ENCODE assay signal across 26 mouse cellular contexts in the genomic region with DNA sequence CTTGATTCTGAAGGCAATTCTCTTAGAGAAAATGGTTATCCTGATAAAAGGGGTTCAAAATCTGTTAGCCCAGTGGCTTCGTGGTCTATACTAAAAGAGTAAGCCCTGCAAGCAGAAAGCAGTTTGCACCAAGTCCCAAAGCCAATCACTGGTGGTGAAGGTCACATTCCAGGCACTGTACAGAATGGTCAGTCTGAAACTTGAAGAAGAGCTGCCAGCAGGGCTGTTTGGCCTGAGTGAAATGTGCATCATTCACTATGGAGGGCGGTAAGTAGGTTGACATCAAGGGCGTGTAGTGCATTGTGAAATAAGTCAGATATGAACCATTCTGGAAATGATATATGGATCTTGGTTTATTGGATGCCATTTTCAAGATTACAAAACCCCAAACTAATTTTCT.
"Had no signal": no experiment of that assay in that cellular context is flagged by ENCODE, and none has a peak within 500 bp of the region (broad histone marks: within the 10 kb centered on the region; RNA-seq: fewer than 3 reads in every experiment).

No protein-coding gene starts in this region.

- H3K27me3 ChIP-seq: heart, embryonic 13.5 days; heart, embryonic 15.5 days; hindbrain, embryonic 13.5 days; hindbrain, embryonic 15.5 days; limb, embryonic 13.5 days; limb, embryonic 15.5 days; liver, embryonic 12.5 days had no signal

- ATAC-seq: hindbrain, postnatal 0 days; intestine, embryonic 16.5 days; liver, embryonic 12.5 days had no signal

- H3K36me3 ChIP-seq: heart, embryonic 13.5 days; heart, embryonic 15.5 days; hindbrain, embryonic 13.5 days; hindbrain, embryonic 15.5 days; limb, embryonic 13.5 days; limb, embryonic 15.5 days; liver, embryonic 12.5 days had no signal

- DNase-seq: gastrocnemius, postnatal 14 days; gastrocnemius, postnatal 36 days; heart, adult 11 months; heart, adult 2 months; heart, postnatal 14 days; heart, postnatal 36 days; kidney, adult 11 months; kidney, adult 2 months; kidney, adult 9 months; kidney, postnatal 10 days; kidney, postnatal 25 days; kidney, postnatal 4 days; left cerebral cortex, postnatal 4 days had no signal

- H3K9ac ChIP-seq: heart, embryonic 13.5 days; heart, embryonic 15.5 days; hindbrain, embryonic 13.5 days; hindbrain, embryonic 15.5 days; limb, embryonic 13.5 days; limb, embryonic 15.5 days; liver, embryonic 12.5 days; liver, embryonic 14.5 days had no signal

- H3K4me2 ChIP-seq: heart, embryonic 11.5 days; heart, embryonic 13.5 days; heart, embryonic 15.5 days; hindbrain, embryonic 13.5 days; hindbrain, embryonic 15.5 days; limb, embryonic 13.5 days; limb, embryonic 15.5 days; liver, embryonic 12.5 days had no signal

- H3K9me3 ChIP-seq: heart, embryonic 13.5 days; heart, embryonic 15.5 days; hindbrain, embryonic 13.5 days; hindbrain, embryonic 15.5 days; limb, embryonic 13.5 days; limb, embryonic 15.5 days; liver, embryonic 12.5 days had no signal

- H3K4me3 ChIP-seq: heart, adult 2 months; heart, embryonic 13.5 days; heart, embryonic 15.5 days; hindbrain, embryonic 13.5 days; hindbrain, embryonic 15.5 days; layer of hippocampus, adult 2 months; left cerebral cortex, adult 2 months; limb, embryonic 13.5 days; limb, embryonic 15.5 days; liver, embryonic 12.5 days had no signal

- H3K4me1 ChIP-seq: heart, embryonic 13.5 days; heart, embryonic 15.5 days; hindbrain, embryonic 13.5 days; hindbrain, embryonic 15.5 days; limb, embryonic 13.5 days; limb, embryonic 15.5 days; liver, embryonic 12.5 days had no signal

- H3K27ac ChIP-seq: heart, adult 2 months; heart, embryonic 13.5 days; heart, embryonic 15.5 days; hindbrain, embryonic 13.5 days; hindbrain, embryonic 15.5 days; hindbrain, postnatal 0 days; layer of hippocampus, adult 2 months; left cerebral cortex, adult 2 months; limb, embryonic 13.5 days; limb, embryonic 15.5 days; liver, embryonic 12.5 days; liver, embryonic 14.5 days had no signal
